Mouse (Mus musculus) heart, embryonic 11.5 days (tissue): ENCODE results near the gene Trp53. TPM values are rescaled to one million over a fixed set of nuclear protein-coding genes. Genes with fewer than 3 reads are reported as not detected.
"Not testable (repeated sequence)": the region's sequence is repeated elsewhere in the genome, so short reads cannot be mapped to it uniquely, and the experiment has no call there.

Experiments
- ATAC-seq: fragments of 200-750 bp; cut with Nextera tagmentation; replicated peaks from 2 replicates; pipeline ENCODE4 v1.8.0; 2017; ENCODE audit warnings: moderate library complexity; ENCODE audit not compliant: insufficient number of reproducible peaks, low FRiP score, low TSS enrichment
- H3K27ac ChIP-seq: fragments of 300-500 bp; sonication (generic); 2 replicates; pipeline ENCODE4 v1.5.1; 2014; ENCODE audit warnings: mild to moderate bottlenecking, low read depth, low read length
- H3K27me3 ChIP-seq: fragments of 300-500 bp; sonication (generic); 2 replicates; pipeline ENCODE4 v1.6.1; 2014; ENCODE audit warnings: mild to moderate bottlenecking, low read length, mixed read lengths; ENCODE audit not compliant: control insufficient read depth, insufficient read depth
- H3K36me3 ChIP-seq: fragments of 300-500 bp; sonication (generic); 2 replicates; pipeline ENCODE4 v1.6.1; 2014; ENCODE audit warnings: mild to moderate bottlenecking, low read length, moderate library complexity, mixed read lengths; ENCODE audit not compliant: control insufficient read depth, insufficient read depth
- H3K4me1 ChIP-seq: fragments of 300-500 bp; sonication (generic); 2 replicates; pipeline ENCODE4 v1.6.1; 2014; ENCODE audit warnings: low read length; ENCODE audit not compliant: control insufficient read depth, insufficient read depth
- H3K4me2 ChIP-seq: fragments of 300-500 bp; sonication (generic); 2 replicates; pipeline ENCODE4 v1.6.1; 2014; ENCODE audit warnings: mild to moderate bottlenecking, moderate library complexity
- H3K4me3 ChIP-seq: fragments of 300-500 bp; sonication (generic); 2 replicates; pipeline ENCODE4 v1.5.1; 2014; ENCODE audit warnings: low read depth, low read length
- H3K9ac ChIP-seq: fragments of 300-500 bp; sonication (generic); 2 replicates; pipeline ENCODE4 v1.6.1; 2014; ENCODE audit warnings: mild to moderate bottlenecking, low read depth, low read length, moderate library complexity
- H3K9me3 ChIP-seq: fragments of 300-500 bp; sonication (generic); replicated peaks from 2 replicates; pipeline ENCODE4 v1.6.1; 2016; ENCODE audit warnings: low read length; ENCODE audit not compliant: control insufficient read depth
- WGBS: fragments of 180-500 bp; shearing (Covaris S2); extraction: QIAGEN DNeasy Blood & Tissue Kit; methylation state at CpG from one replicate; pipeline ENCODE4 v1.1.7; 2014; ENCODE audit not compliant: insufficient replicate concordance; 5-methylcytosine and 5-hydroxymethylcytosine counted together
- polyA plus RNA-seq: library from polyadenylated mRNA; unstranded; fragments of >200 nt; fragmentation: Nextera tagmentation; extraction: Ambion mirVana; gene quantifications from 2 replicates; pipeline ENCODE4 v1.2.1, GENCODE M21; 2014

Trp53 gene
- 103 and 107 TPM in 2 replicates for polyA plus RNA-seq

DNA sequence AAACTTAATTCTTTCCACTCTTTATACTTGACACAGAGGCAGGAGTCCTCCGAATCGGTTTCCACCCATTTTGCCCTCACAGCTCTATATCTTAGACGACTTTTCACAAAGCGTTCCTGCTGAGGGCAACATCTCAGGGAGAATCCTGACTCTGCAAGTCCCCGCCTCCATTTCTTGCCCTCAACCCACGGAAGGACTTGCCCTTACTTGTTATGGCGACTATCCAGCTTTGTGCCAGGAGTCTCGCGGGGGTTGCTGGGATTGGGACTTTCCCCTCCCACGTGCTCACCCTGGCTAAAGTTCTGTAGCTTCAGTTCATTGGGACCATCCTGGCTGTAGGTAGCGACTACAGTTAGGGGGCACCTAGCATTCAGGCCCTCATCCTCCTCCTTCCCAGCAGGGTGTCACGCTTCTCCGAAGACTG is at the start of gene Trp53, which contains the start of gene Wrap53:
Gene Trp53 (plus strand): TSS at position 269 of the 424 bp plus-strand sequence.
Gene Wrap53 (minus strand): TSS at position 165 of the 424 bp plus-strand sequence.
- H3K9ac ChIP-seq, result peak within 1 kb of the TSS; percentile 76

DNA sequence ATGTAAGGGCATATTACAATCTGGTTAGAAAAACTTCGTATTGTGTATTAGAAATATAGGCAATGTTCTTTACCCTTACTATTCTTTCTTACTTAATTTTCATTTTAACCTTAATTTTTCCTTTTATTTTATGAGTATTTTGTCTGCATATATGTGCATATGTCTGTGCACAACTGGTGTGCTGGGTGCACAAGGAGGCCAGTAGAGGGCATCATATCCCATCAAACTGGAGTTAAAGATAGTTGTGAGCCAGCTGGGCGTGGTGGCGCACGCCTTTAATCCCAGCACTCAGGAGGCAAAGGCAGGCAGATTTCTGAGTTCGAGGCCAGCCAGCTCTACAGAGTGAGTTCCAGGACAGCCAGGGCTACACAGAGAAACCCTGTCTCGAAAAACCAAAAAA is 49.4 kb upstream of the Trp53 start:
- not testable (repeated sequence) for H3K36me3 ChIP-seq, H3K4me2 ChIP-seq, H3K9me3 ChIP-seq, H3K4me3 ChIP-seq, H3K27me3 ChIP-seq, H3K27ac ChIP-seq, H3K9ac ChIP-seq, ATAC-seq, H3K4me1 ChIP-seq
- 86% methylated on average over 6 of the region's 6 CpGs for WGBS

More for the DNA sequence above, at the start of gene Trp53, which contains the start of gene Wrap53:
- ATAC-seq, result peak; percentile 68
- Histone ChIP-seq H3K9me3 (no peaks in the 10 kb centered on the region), H3K4me2 (peak within 1 kb of the TSS; percentile 89), H3K4me3 (peak within 1 kb of the TSS; percentile 60), H3K27ac (peak within 1 kb of the TSS; percentile 88), H3K4me1 (peaks cover 33% of the 10 kb centered on the region), H3K36me3 (0 out of 2 replicates have a peak, but pooled peaks cover 2% of the 10 kb centered on the region), H3K27me3 (no peaks in the 10 kb centered on the region)
- under 1% methylated on average over 13 of the region's 13 CpGs for WGBS

DNA sequence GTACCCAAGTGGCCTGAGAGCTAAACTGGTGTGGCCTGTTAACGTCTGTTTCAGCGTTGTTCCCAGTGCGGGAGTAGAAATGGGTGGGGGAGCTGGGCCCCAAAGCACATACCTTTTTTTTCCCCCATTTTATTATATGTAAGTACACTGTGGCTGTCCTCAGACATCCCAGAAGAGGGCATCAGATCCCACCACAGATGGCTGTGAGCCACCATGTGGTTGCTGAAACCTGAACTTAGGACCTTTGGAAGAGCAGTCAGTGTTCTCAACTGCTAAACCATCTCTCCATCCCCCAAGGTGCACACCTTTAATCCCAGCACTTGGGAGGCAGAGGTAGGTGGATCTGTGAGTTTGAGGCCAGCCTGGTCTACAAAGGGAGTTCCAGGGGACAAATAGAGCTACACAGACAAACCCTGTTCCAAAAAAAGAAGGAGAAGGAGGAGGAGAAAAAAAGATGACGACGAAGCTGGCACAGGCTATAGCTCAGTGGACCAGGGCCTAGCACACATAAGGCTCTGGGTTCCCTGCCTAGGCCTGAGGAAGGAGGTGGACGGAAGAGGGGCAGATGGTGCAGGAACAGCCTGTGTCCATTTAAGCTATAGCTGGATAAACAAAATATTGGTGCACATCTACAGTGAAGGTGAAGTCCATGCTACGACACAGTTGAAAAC is 47.5 kb upstream of the Trp53 start:
- Histone ChIP-seq H3K4me3 (no peak overlapping the region), H3K4me2 (no peak overlapping the region), H3K4me1 (no peaks in the 10 kb centered on the region), H3K36me3 (no peaks in the 10 kb centered on the region), H3K27ac (no peak overlapping the region), H3K9me3 (no peaks in the 10 kb centered on the region), H3K9ac (no peak overlapping the region), H3K27me3 (peaks cover 3% of the 10 kb centered on the region; the same call in 1 of the 2 replicates)
- WGBS, result 77% methylated on average over 7 of the region's 7 CpGs
- ATAC-seq, result no peak

DNA sequence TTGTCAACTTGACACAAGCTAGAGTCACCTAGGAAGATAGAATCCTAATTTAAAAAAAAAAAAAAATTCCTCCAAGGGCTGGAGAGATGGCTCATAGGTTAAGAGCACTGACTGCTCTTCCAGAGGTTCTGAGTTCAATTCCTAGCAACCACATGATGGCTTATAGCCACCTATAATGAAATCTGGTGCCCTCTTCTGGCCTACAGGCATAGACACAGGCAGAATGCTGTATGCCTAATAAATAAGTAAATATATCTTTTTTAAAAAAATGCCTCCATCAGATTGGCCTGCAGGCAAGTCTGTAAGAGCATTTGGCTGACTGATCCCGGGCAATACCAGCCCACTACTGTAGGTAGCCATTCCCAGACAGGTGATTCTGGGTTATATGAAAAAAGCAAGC is 45.2 kb upstream of the Trp53 start:
- H3K27me3 ChIP-seq, result no peaks in the 10 kb centered on the region
- H3K9ac ChIP-seq, result no peak overlapping the region
- no peak overlapping the region for H3K4me2 ChIP-seq
- H3K4me3 ChIP-seq, result no peak overlapping the region
- H3K4me1 ChIP-seq, result no peaks in the 10 kb centered on the region
- H3K27ac ChIP-seq, result no peak overlapping the region
- no peaks in the 10 kb centered on the region for H3K36me3 ChIP-seq
- ATAC-seq, result no peak
- 73% methylated on average over 1 of the region's 1 CpGs for WGBS
- no peaks in the 10 kb centered on the region for H3K9me3 ChIP-seq

DNA sequence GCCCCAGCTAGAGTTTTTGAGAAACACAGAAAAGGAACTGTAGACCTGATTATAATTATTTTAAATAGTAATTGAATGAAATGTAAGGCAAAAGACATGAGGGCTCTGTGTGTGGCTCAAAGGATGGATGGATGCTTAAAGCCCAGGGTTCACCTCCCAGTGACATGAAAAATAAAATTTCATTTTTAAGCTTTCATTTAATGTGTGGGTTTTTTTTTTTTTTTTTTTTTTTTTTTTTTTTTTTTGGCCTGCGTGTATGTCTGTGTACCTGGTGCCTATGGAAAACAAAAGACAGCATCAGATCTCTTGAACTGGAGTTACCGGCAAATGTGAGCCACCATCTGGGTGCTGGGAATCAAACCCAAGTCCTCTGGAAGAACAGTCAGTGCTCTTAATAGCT is 39.5 kb upstream of the Trp53 start:
- H3K4me3 ChIP-seq, result no peak overlapping the region
- WGBS, result 98% methylated on average over 2 of the region's 2 CpGs

DNA sequence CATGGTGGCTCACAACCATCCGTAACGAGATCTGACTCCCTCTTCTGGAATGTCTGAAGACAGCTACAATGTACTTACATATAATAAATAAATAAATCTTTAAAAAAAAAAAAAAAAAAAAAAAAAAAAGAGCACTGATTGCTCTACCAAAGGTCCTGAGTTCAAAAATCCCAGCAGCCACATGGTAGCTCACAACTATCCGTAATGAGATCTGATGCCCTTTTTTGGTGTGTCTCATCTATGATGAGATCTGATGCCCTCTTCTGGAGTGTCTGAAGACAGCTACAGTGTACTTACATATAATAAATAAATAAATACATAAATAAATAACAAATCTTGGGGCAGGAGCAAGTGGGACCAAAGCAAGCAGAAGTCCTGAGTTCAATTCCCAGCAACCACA is 38.4 kb upstream of the Trp53 start:
- H3K27me3 ChIP-seq, H3K36me3 ChIP-seq, H3K4me2 ChIP-seq, H3K27ac ChIP-seq, ATAC-seq, H3K9me3 ChIP-seq, H3K4me1 ChIP-seq, H3K4me3 ChIP-seq, H3K9ac ChIP-seq: not testable (repeated sequence)
- WGBS, result 55% methylated on average over 1 of the region's 3 CpGs

More for the DNA sequence above, 39.5 kb upstream of the Trp53 start:
- H3K27me3 ChIP-seq, result no peaks in the 10 kb centered on the region
- H3K27ac ChIP-seq, result no peak overlapping the region
- no peak for ATAC-seq
- no peak overlapping the region for H3K9ac ChIP-seq
- no peaks in the 10 kb centered on the region for H3K9me3 ChIP-seq
- no peaks in the 10 kb centered on the region for H3K36me3 ChIP-seq
- H3K4me2 ChIP-seq, result no peak overlapping the region
- H3K4me1 ChIP-seq, result no peaks in the 10 kb centered on the region

DNA sequence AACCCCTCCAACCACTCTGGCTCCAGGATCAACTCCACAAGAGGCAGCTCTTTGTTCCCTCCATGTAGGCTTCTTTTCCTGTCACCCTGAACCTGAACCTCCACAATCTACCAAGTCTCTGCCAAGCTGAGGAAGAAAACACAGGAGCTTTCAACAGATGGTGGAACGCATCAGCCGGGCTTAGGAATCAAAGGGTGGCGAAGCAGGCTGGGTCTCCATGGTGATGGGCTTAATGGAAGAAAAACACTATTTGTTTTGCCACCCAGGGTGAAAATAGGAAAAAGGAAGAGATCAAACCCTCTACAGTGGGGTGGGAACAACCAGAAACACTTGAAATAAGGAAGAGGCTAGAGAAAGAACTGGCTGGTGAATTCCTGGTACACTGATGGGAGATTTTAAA is 36.6 kb upstream of the Trp53 start:
- WGBS, result 37% methylated on average over 3 of the region's 3 CpGs
- no peaks in the 10 kb centered on the region for H3K9me3 ChIP-seq
- H3K4me1 ChIP-seq, result peaks cover 8% of the 10 kb centered on the region; the same call in 1 of the 2 replicates
- no peak overlapping the region for H3K4me2 ChIP-seq
- peaks cover 7% of the 10 kb centered on the region for H3K27me3 ChIP-seq
- no peak overlapping the region for H3K4me3 ChIP-seq
- no peak overlapping the region for H3K9ac ChIP-seq
- no peaks in the 10 kb centered on the region for H3K36me3 ChIP-seq
- no peak overlapping the region for H3K27ac ChIP-seq
- no peak for ATAC-seq

DNA sequence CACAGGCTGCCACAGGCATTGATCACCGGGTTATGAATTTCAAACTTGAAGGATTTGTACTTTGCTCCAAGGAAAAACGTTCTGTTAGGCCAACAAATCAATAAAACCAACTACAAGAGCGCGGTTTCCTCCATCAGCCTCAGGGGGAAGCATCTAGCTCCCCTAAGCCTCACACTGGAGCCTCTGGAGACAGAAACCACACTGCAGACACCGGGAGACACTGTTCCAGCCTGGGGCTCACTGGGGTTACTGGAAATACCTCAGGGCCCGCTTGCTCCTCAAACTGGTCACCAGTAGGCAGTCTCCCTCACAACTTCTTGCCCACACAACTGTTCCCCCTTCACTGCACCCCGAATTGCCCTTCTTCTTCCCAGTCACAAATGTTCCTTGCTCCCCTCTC is 34.2 kb upstream of the Trp53 start:
- no peaks in the 10 kb centered on the region for H3K9me3 ChIP-seq
- peaks cover 23% of the 10 kb centered on the region for H3K27me3 ChIP-seq
- 22% methylated on average over 7 of the region's 7 CpGs for WGBS
- peak overlapping the region; percentile 70 for H3K9ac ChIP-seq
- no peak for ATAC-seq
- H3K4me3 ChIP-seq, result peak overlapping the region; percentile 49
- 0 out of 2 replicates have a peak overlapping the region, but pooled peaks have one; percentile 42 for H3K27ac ChIP-seq
- no peaks in the 10 kb centered on the region for H3K36me3 ChIP-seq
- peak overlapping the region; percentile 99 for H3K4me2 ChIP-seq
- peaks cover 8% of the 10 kb centered on the region; the same call in 1 of the 2 replicates for H3K4me1 ChIP-seq
